Mouse (Mus musculus) 416B (cell line): Measurements from ENCODE around the gene Guca1a.
A peak's percentile ranks its signal among the peaks of the same experiment; 100 is the strongest.
"Not testable (repeated sequence)": the region's sequence is repeated elsewhere in the genome, so short reads cannot be mapped to it uniquely, and the experiment has no call there.

ENCODE experiments used
- DNase-seq: peaks from one replicate; pipeline ENCODE4 v3.0.0; 2011; ENCODE audit warnings: low read depth

The Guca1a gene

GRCm38 (mm10) chr17:47409897-47410861 is 9.8 kb upstream of the Guca1a start:
- DNase-seq = not testable (repeated sequence)

GRCm38 (mm10) chr17:47408558-47408898 is 8.1 kb upstream of the Guca1a start:
- peak; percentile 61 for DNase-seq

GRCm38 (mm10) chr17:47407717-47408557 is 7.6 kb upstream of the Guca1a start:
- DNase-seq = peak; percentile 31

GRCm38 (mm10) chr17:47399091-47399490 is 1.3 kb downstream of the Guca1a start:
- DNase-seq = no peak

GRCm38 (mm10) chr17:47395376-47395913 is 4.9 kb downstream of the Guca1a start:
- peak; percentile 93 for DNase-seq

GRCm38 (mm10) chr17:47394223-47394869 is 6.0 kb downstream of the Guca1a start:
- DNase-seq = peak; percentile 86

- peak; percentile 55 for DNase-seq
Observed at GRCm38 (mm10) chr17:47386649-47387048, 13.7 kb downstream of the Guca1a start.

GRCm38 (mm10) chr17:47385145-47385544 is 15.2 kb downstream of the Guca1a start, which contains the start of gene Guca1b:
Gene Guca1b, plus strand, starts transcription at chr17:47385393.
- no peak for DNase-seq

- no peak for DNase-seq
Observed at GRCm38 (mm10) chr17:47384064-47384463, 16.3 kb downstream of the Guca1a start.

- no peak for DNase-seq
Observed at GRCm38 (mm10) chr17:47383266-47383665, 17.1 kb downstream of the Guca1a start.

GRCm38 (mm10) chr17:47381917-47382316 is 18.5 kb downstream of the Guca1a start:
- no peak for DNase-seq

GRCm38 (mm10) chr17:47378133-47378532 is 22.3 kb downstream of the Guca1a start:
- DNase-seq = no peak

- DNase-seq = no peak
Observed at GRCm38 (mm10) chr17:47376779-47377280, 23.6 kb downstream of the Guca1a start.

- no peak for DNase-seq
Observed at GRCm38 (mm10) chr17:47373991-47374390, 26.4 kb downstream of the Guca1a start.

- DNase-seq = peak; percentile 87
Observed at GRCm38 (mm10) chr17:47371451-47371850, 28.9 kb downstream of the Guca1a start.

GRCm38 (mm10) chr17:47369087-47369443 is 31.3 kb downstream of the Guca1a start:
- no peak for DNase-seq

GRCm38 (mm10) chr17:47368401-47369086 is 31.8 kb downstream of the Guca1a start, which contains the start of gene Mrps10:
Gene Mrps10, plus strand, starts transcription at chr17:47368887.
- DNase-seq = peak; percentile 95

GRCm38 (mm10) chr17:47361343-47361742 is 39.0 kb downstream of the Guca1a start:
- DNase-seq = peak; percentile 87

GRCm38 (mm10) chr17:47359964-47360363 is 40.4 kb downstream of the Guca1a start:
- DNase-seq = peak; percentile 83

- DNase-seq = no peak
Observed at GRCm38 (mm10) chr17:47349721-47350319, 50.6 kb downstream of the Guca1a start.
